Mouse (Mus musculus) myocyte (in vitro differentiated cells): Measurements from ENCODE around the gene Zic1.

Source experiments
- CEBPB ChIP-seq: IDR thresholded peaks from 2 replicates; pipeline ENCODE4 v1.6.1; 2011; ENCODE audit warnings: mild to moderate bottlenecking, moderate library complexity; ENCODE audit not compliant: poor library complexity, insufficient read depth, severe bottlenecking
- E2F4 ChIP-seq: IDR thresholded peaks from one replicate; pipeline ENCODE4 v1.6.1; 2011; ENCODE audit warnings: mild to moderate bottlenecking, control low read depth, moderate library complexity; ENCODE audit not compliant: insufficient read depth
- MAX ChIP-seq: IDR thresholded peaks from one replicate; pipeline ENCODE4 v1.6.1; 2011; ENCODE audit warnings: low read depth, mild to moderate bottlenecking, control low read depth
- MYOD1 ChIP-seq, 3 experiments: IDR thresholded peaks; one replicate each; pipeline ENCODE4 v1.6.1; 2011; ENCODE audit warnings: control low read depth in 2 of 3, low read depth in 2 of 3, mild to moderate bottlenecking in 2 of 3, moderate library complexity in 1 of 3; ENCODE audit not compliant: insufficient read length in 2 of 3, control insufficient read depth in 1 of 3
- POLR2A ChIP-seq: IDR thresholded peaks from one replicate; pipeline ENCODE4 v1.6.1; 2011; ENCODE audit warnings: low read depth, mild to moderate bottlenecking, control low read depth, moderate library complexity; ENCODE audit not compliant: insufficient read length
- POLR2AphosphoS2 ChIP-seq: IDR thresholded peaks from one replicate; pipeline ENCODE4 v1.6.1; 2011; ENCODE audit warnings: low read depth, control low read depth; ENCODE audit not compliant: insufficient read length
- REST ChIP-seq: IDR thresholded peaks from one replicate; pipeline ENCODE4 v1.6.1; 2011; ENCODE audit warnings: mild to moderate bottlenecking, control low read depth, moderate library complexity; ENCODE audit not compliant: insufficient read depth, insufficient read length
- TCF12 ChIP-seq: IDR thresholded peaks from one replicate; pipeline ENCODE4 v1.6.1; 2011; ENCODE audit warnings: mild to moderate bottlenecking, control low read depth; ENCODE audit not compliant: poor library complexity, insufficient read depth, severe bottlenecking
- TCF3 ChIP-seq: IDR thresholded peaks from one replicate; pipeline ENCODE4 v1.6.1; 2011; ENCODE audit warnings: low read depth, control low read depth; ENCODE audit not compliant: insufficient read length
- USF1 ChIP-seq: IDR thresholded peaks from one replicate; pipeline ENCODE4 v1.6.1; 2011; ENCODE audit warnings: low read depth, mild to moderate bottlenecking, control low read depth, moderate library complexity

DNA sequence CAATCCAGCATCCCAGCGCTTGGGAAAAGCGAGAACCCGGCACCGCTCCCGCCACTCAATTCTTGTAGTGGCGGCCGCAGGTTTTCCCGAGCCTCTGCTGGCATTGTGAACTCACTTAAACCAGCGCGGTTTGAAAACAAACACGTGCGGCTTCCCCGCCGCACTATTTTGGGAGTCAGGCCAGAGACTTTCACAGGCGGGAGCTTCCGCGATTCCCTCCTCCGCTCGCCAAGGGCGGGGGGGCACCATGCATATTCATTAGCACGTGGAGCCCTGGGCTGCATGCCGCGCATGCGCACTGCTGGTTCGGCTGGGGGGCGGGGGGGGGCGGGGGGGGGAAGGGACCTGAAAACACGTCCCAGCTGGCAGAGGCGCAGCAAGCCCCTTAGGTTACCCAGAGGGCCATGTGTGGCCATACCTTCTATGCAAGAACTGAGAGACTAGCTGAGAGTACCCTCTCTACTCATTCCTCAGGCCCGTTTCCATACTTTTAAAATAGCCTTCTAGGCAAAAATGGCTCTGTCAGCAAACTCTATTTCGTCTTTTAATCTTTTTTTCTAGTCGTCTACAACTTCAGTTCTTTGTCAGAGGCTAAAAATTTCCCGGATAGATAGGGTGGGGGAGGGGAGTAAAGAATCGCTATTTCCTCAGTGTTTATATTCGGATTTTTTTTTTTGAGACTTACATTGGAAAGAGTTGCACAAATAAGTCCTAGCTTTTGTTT is 9.8 kb downstream of the Zic1 start:
- TF ChIP-seq POLR2A, result no peak
- TF ChIP-seq CEBPB, result no peak
- no peak for TF ChIP-seq MAX
- no peak for TF ChIP-seq USF1
- no peak for TF ChIP-seq POLR2AphosphoS2
- no peak for TF ChIP-seq REST
- TF ChIP-seq TCF3, result no peak
- TF ChIP-seq MYOD1 (IDR thresholded peaks at IDR 0.05; ENCODE audit: control insufficient read depth in 1 of 3, insufficient read length in 2 of 3, low read depth in 2 of 3), result no peak
- no peak for TF ChIP-seq E2F4
- TF ChIP-seq TCF12, result no peak
